Mouse (Mus musculus) mouse embryonic stem cell (cell line): ENCODE data around the gene Tomm20.

Experiments used
- in situ Hi-C, 2 experiments: fragments of 300-500 bp; cut with MboI; formaldehyde crosslinking; loops; 1 replicate in 1 of 2; 3 replicates in 1 of 2; pipeline ENCODE4 v1.14.3; 2019 to 2020; ENCODE audit warnings: low sequenced_read_pairs in 2 of 2, low pct_unique_long_range_greater_than_20kb in 1 of 2, mixed read lengths in 1 of 2; ENCODE audit not compliant: unreplicated experiment in 1 of 2

Gene Tomm20

GRCm38 (mm10) chr8:126928028-126928427 is 17.6 kb downstream of the Tomm20 start:
- in situ Hi-C loops: loop anchor here in 1 of 2 experiments (10.0 kb wide), 1 partner anchor 433 kb away; no protein-coding TSS in a partner anchor

- in situ Hi-C loops: loop anchor here in 1 of 2 experiments (10.0 kb wide), 1 partner anchor 432 kb away; no protein-coding TSS in a partner anchor
Measured at GRCm38 (mm10) chr8:126927058-126927457, 18.6 kb downstream of the Tomm20 start.

- in situ Hi-C loops: loop anchor here in 1 of 2 experiments (10.0 to 25.0 kb wide), 2 partner anchors 428 to 661 kb away; no protein-coding TSS in a partner anchor
Measured at GRCm38 (mm10) chr8:126922981-126923380, 22.7 kb downstream of the Tomm20 start.

GRCm38 (mm10) chr8:126921432-126921831 is 24.2 kb downstream of the Tomm20 start:
- in situ Hi-C loops: loop anchor here in 1 of 2 experiments (10.0 to 25.0 kb wide), 2 partner anchors 427 to 659 kb away; no protein-coding TSS in a partner anchor

GRCm38 (mm10) chr8:126920845-126921244 is 24.8 kb downstream of the Tomm20 start:
- in situ Hi-C loops: loop anchor here in 1 of 2 experiments (10.0 to 25.0 kb wide), 2 partner anchors 426 to 659 kb away; no protein-coding TSS in a partner anchor

GRCm38 (mm10) chr8:126920386-126920785 is 25.3 kb downstream of the Tomm20 start:
- in situ Hi-C loops: loop anchor here in 1 of 2 experiments (10.0 to 25.0 kb wide), 2 partner anchors 426 to 658 kb away; no protein-coding TSS in a partner anchor

GRCm38 (mm10) chr8:126919703-126920102 is 25.9 kb downstream of the Tomm20 start:
- in situ Hi-C loops: loop anchor here in 1 of 2 experiments (10.0 to 25.0 kb wide), 2 partner anchors 425 to 657 kb away; no protein-coding TSS in a partner anchor

GRCm38 (mm10) chr8:126919255-126919654 is 26.4 kb downstream of the Tomm20 start:
- in situ Hi-C loops: loop anchor here in 1 of 2 experiments (25.0 kb wide), 1 partner anchor 657 kb away; no protein-coding TSS in a partner anchor

GRCm38 (mm10) chr8:126918356-126918755 is 27.3 kb downstream of the Tomm20 start:
- in situ Hi-C loops: loop anchor here in 1 of 2 experiments (25.0 kb wide), 1 partner anchor 656 kb away; no protein-coding TSS in a partner anchor

GRCm38 (mm10) chr8:126917179-126917905 is 28.3 kb downstream of the Tomm20 start:
- in situ Hi-C loops: loop anchor here in 1 of 2 experiments (25.0 kb wide), 1 partner anchor 655 kb away; no protein-coding TSS in a partner anchor

- in situ Hi-C loops: loop anchor here in 1 of 2 experiments (25.0 kb wide), 1 partner anchor 654 kb away; no protein-coding TSS in a partner anchor
Measured at GRCm38 (mm10) chr8:126916611-126917010, 29.0 kb downstream of the Tomm20 start.

GRCm38 (mm10) chr8:126914609-126915375 is 30.9 kb downstream of the Tomm20 start:
- in situ Hi-C loops: loop anchor here in 1 of 2 experiments (25.0 kb wide), 1 partner anchor 652 kb away; no protein-coding TSS in a partner anchor

- in situ Hi-C loops: loop anchor here in 1 of 2 experiments (25.0 kb wide), 1 partner anchor 652 kb away; no protein-coding TSS in a partner anchor
Measured at GRCm38 (mm10) chr8:126914107-126914490, 31.5 kb downstream of the Tomm20 start.

- in situ Hi-C loops: loop anchor here in 1 of 2 experiments (25.0 kb wide), 1 partner anchor 651 kb away; no protein-coding TSS in a partner anchor
Measured at GRCm38 (mm10) chr8:126913241-126914106, 32.2 kb downstream of the Tomm20 start.

- in situ Hi-C loops: loop anchor here in 1 of 2 experiments (25.0 kb wide), 1 partner anchor 647 kb away; no protein-coding TSS in a partner anchor
Measured at GRCm38 (mm10) chr8:126909371-126909802, 36.3 kb downstream of the Tomm20 start.

- in situ Hi-C loops: loop anchor here in 1 of 2 experiments (25.0 kb wide), 1 partner anchor 647 kb away; no protein-coding TSS in a partner anchor
Measured at GRCm38 (mm10) chr8:126908805-126909204, 36.8 kb downstream of the Tomm20 start.

GRCm38 (mm10) chr8:126907968-126908367 is 37.7 kb downstream of the Tomm20 start:
- in situ Hi-C loops: loop anchor here in 1 of 2 experiments (25.0 kb wide), 1 partner anchor 646 kb away; no protein-coding TSS in a partner anchor
